Mouse (Mus musculus) lung, embryonic 14.5 days (tissue): ENCODE results near the gene Slf2. TPM values are rescaled to one million over a fixed set of nuclear protein-coding genes. Genes with fewer than 3 reads are reported as not detected.
A peak's percentile ranks its signal among the peaks of the same experiment; 100 is the strongest.

Source experiments
- ATAC-seq: fragments of 200-750 bp; cut with Nextera tagmentation; 2 replicates; pipeline ENCODE4 v1.8.0; 2017; ENCODE audit warnings: mild to moderate bottlenecking, moderate TSS enrichment, moderate library complexity; ENCODE audit not compliant: insufficient read depth
- DNase-seq: peaks from one replicate; pipeline ENCODE4 v3.0.0-alpha.2; 2015
- H3K27ac ChIP-seq: fragments of 300-500 bp; sonication (generic); 2 replicates; pipeline ENCODE4 v1.5.1; 2014; ENCODE audit warnings: low read depth, mild to moderate bottlenecking, moderate library complexity
- H3K27me3 ChIP-seq: fragments of 300-500 bp; sonication (generic); 2 replicates; pipeline ENCODE4 v1.6.1; 2014; ENCODE audit warnings: low read length, control low read depth; ENCODE audit not compliant: insufficient read depth
- H3K36me3 ChIP-seq: fragments of 300-500 bp; sonication (generic); 2 replicates; pipeline ENCODE4 v1.6.1; 2014; ENCODE audit warnings: control low read depth; ENCODE audit not compliant: insufficient read depth
- H3K4me1 ChIP-seq: fragments of 300-500 bp; sonication (generic); 2 replicates; pipeline ENCODE4 v1.6.1; 2014; ENCODE audit warnings: antibody characterized with exemption, control low read depth; ENCODE audit not compliant: insufficient read depth
- H3K4me2 ChIP-seq: fragments of 300-500 bp; sonication (generic); 2 replicates; pipeline ENCODE4 v1.6.1; 2014; ENCODE audit warnings: mild to moderate bottlenecking
- H3K4me3 ChIP-seq: fragments of 300-500 bp; sonication (generic); 2 replicates; pipeline ENCODE4 v1.5.1; 2014; ENCODE audit warnings: low read depth, low read length
- H3K9ac ChIP-seq: fragments of 300-500 bp; sonication (generic); 2 replicates; pipeline ENCODE4 v1.6.1; 2014
- H3K9me3 ChIP-seq: fragments of 300-500 bp; sonication (generic); 2 replicates; pipeline ENCODE4 v1.6.1; 2016; ENCODE audit warnings: low read depth, low read length, control low read depth
- CTCF ChIP-seq: IDR thresholded peaks from 2 replicates; pipeline ENCODE4 v1.5.1; 2016; ENCODE audit warnings: antibody characterized with exemption, low read depth
- WGBS: fragments of 180-500 bp; shearing (Covaris S2); extraction: QIAGEN DNeasy Blood & Tissue Kit; methylation state at CpG from one replicate; pipeline ENCODE4 v1.1.7; 2014; 5-methylcytosine and 5-hydroxymethylcytosine counted together
- polyA plus RNA-seq: library from polyadenylated mRNA; unstranded; fragments of >200 nt; fragmentation: Nextera tagmentation; extraction: Ambion mirVana; gene quantifications from 2 replicates; pipeline ENCODE4 v1.2.1, GENCODE M21; 2014

Gene Slf2
- polyA plus RNA-seq, 1 experiment from 2014 or later: 43.9 TPM

DNA sequence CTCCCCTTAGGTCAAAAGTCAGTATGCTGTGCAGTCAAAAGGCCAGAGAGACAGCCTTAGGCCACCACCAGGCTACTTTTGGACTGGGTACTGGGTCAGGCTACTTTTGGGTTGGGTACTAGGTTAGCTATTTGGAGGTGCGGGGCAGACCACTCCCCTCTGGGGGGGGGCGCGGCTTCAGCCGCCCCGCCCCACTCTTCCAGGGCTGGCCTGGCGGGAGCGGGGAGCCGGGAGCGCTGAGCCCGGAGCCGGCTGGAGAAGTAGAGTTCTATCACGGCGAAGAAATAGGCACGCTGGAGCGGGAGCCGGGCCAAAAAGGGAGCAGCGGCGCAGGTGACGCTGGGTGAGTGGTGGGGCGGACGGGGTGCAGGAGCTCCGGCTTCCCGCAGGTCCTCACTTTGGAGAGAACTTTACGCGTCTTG is 84.0 kb downstream of the Slf2 start:
- no peak for TF ChIP-seq CTCF
- H3K27me3 ChIP-seq: no peaks in the 10 kb centered on the region
- H3K36me3 ChIP-seq: peaks cover 28% of the 10 kb centered on the region
- H3K9me3 ChIP-seq: no peaks in the 10 kb centered on the region
- peaks cover 22% of the 10 kb centered on the region for H3K4me1 ChIP-seq
- peak overlapping the region; percentile 64 for H3K4me3 ChIP-seq
- WGBS: 0% methylated on average over 25 of the region's 25 CpGs
- ATAC-seq (peak; percentile 3; the same call in 1 of the 2 replicates), DNase-seq (peak; percentile 71)
- peak overlapping the region; percentile 91 for H3K9ac ChIP-seq
- H3K4me2 ChIP-seq: peak overlapping the region; percentile 97
- peak overlapping the region; percentile 99 for H3K27ac ChIP-seq

DNA sequence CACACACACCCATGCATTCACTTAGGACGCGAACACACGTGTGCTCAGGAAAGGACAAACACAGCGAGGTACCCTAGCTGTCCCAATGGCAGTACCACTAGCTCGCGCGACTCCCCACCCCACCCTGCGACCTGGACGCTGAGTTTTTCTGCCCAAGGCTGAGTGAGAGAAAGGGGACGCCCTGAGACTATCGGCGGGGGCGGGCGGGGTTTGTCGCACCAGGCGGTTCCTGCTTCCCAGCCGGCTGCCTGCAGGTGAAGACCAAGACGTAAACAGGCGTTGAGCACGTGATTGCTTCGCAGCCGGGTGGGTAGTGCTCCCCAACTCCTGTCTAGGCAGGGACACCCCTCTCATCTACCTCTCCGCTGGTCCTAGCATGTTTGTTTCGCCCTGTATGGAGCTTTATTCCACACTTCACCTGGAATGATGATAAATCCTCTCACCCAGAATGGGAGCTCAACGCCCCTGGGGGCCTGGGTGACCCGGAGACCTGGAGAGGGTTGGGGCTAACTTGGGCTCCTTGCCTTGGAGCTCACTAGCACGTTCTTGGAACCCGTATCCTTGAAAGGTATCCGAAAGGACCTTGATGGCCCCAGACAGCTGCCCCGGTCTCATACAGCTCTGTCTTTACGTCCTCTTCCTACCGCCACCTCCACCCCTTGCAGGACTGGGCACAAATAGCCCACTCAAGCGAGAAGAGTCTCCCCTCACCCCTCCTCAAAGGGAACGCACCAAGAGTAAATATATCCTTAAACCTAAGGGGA is 84.7 kb downstream of the Slf2 start:
- WGBS: 0% methylated on average over 34 of the region's 34 CpGs
- peak overlapping the region; percentile 64 for H3K4me3 ChIP-seq
- H3K4me2 ChIP-seq: peak overlapping the region; percentile 97
- no peaks in the 10 kb centered on the region for H3K27me3 ChIP-seq
- peak overlapping the region; percentile 91 for H3K9ac ChIP-seq
- DNase-seq: peak; percentile 43
- no peaks in the 10 kb centered on the region for H3K9me3 ChIP-seq
- H3K4me1 ChIP-seq: peaks cover 29% of the 10 kb centered on the region
- no peak for TF ChIP-seq CTCF
- peaks cover 21% of the 10 kb centered on the region for H3K36me3 ChIP-seq
- ATAC-seq: peak; percentile 1; the same call in 1 of the 2 replicates
- peak overlapping the region; percentile 99 for H3K27ac ChIP-seq

DNA sequence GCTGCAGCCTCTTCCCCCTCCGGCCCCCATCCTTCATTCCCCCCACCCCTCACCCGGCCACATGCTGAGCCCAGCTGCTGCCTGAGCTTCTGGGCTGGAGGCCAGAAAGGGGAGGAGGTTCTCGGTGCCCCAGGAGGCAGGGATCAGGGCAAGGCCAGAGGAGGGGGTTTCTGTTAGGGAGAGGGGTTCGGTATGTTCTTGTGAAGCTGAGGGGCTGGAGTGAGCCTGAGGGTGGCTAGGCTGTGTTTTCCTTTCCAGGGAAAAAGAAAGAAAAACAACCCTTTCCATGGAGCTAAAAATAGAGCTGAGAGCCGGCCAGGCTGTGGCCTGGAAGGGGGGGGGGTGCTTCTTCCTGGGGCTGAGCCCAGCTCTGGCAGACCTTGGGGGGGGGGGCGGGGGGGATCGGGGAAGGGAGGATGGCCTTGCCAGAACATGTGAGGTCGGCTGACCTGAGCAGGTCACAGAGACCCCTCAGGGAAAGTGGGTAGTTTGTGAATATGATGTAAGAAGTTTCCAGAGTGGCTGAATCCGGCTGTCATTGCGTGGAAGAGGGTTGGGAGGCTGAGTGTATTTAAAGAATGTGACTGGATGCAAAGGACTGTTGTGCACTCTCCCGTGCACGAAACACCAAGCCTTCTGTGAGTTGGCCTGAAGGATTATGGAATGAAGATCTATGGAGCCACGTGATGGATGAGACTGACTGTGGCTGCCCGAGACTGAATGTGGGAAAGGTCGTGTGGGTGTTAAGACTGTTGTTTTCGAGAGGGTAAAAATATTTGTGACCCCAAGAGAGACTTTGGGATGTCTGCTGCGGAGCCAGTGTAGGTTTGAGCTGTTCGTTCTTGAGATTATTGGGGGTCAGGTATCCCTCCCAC is 85.6 kb downstream of the Slf2 start:
- Histone ChIP-seq H3K9ac (peak overlapping the region; percentile 91), H3K4me2 (peak overlapping the region; percentile 97), H3K9me3 (no peaks in the 10 kb centered on the region), H3K4me1 (peaks cover 36% of the 10 kb centered on the region), H3K27me3 (no peaks in the 10 kb centered on the region), H3K4me3 (peak overlapping the region; percentile 64), H3K27ac (peak overlapping the region; percentile 99), H3K36me3 (peaks cover 18% of the 10 kb centered on the region)
- peak; percentile 42 for ATAC-seq
- no peak for TF ChIP-seq CTCF
- WGBS: under 1% methylated on average over 17 of the region's 18 CpGs
- peak; percentile 93 for DNase-seq

GRCm38 (mm10) chr19:45017216-45017771 is 86.3 kb downstream of the Slf2 start:
- Histone ChIP-seq H3K36me3 (peaks cover 18% of the 10 kb centered on the region), H3K4me3 (peak overlapping the region; percentile 64), H3K27ac (peak overlapping the region; percentile 99), H3K4me1 (peaks cover 36% of the 10 kb centered on the region), H3K9me3 (no peaks in the 10 kb centered on the region), H3K27me3 (no peaks in the 10 kb centered on the region), H3K4me2 (peak overlapping the region; percentile 97), H3K9ac (peak overlapping the region; percentile 91)
- peak; percentile 63 for TF ChIP-seq CTCF
- under 1% methylated on average over 24 of the region's 27 CpGs for WGBS
- peak; percentile 90 for DNase-seq
- peak; percentile 47 for ATAC-seq

GRCm38 (mm10) chr19:45017909-45018308 is 87.0 kb downstream of the Slf2 start:
- Histone ChIP-seq H3K9me3 (no peaks in the 10 kb centered on the region), H3K4me2 (peak overlapping the region; percentile 97), H3K9ac (peak overlapping the region; percentile 91), H3K27ac (peak overlapping the region; percentile 99), H3K36me3 (peaks cover 22% of the 10 kb centered on the region), H3K27me3 (no peaks in the 10 kb centered on the region), H3K4me3 (peak overlapping the region; percentile 64), H3K4me1 (peaks cover 36% of the 10 kb centered on the region)
- under 1% methylated on average over 48 of the region's 48 CpGs for WGBS
- ATAC-seq (peak; percentile 61), DNase-seq (peak; percentile 92)
- TF ChIP-seq CTCF: no peak

DNA sequence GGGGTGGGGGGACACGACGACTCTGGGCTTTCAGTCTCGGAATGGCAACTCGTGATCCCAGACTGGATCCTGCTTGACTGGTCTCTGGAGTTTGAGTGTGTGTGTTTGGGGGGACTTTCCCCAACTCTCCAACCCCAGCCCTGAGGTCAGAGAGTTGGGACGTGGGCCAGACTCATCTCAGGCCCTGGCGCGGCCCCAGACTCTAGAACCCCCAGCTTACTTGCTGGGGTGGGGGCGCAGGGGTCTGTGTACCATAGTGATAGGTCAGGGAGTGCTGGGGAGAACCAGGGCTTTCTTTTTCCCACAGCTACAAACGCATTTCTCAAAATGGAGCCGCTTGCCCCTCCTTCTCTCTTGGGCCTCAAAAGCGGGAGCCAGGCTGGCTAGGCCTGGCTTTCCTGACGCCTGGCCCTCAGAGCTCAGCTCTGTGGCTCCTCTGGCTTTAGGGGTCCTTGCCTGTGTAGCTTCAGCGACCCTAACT is 87.4 kb downstream of the Slf2 start:
- Histone ChIP-seq H3K4me2 (peak overlapping the region; percentile 97), H3K4me1 (peaks cover 36% of the 10 kb centered on the region), H3K4me3 (peak overlapping the region; percentile 64), H3K27me3 (no peaks in the 10 kb centered on the region), H3K9me3 (no peaks in the 10 kb centered on the region), H3K9ac (peak overlapping the region; percentile 91), H3K36me3 (peaks cover 26% of the 10 kb centered on the region), H3K27ac (peak overlapping the region; percentile 99)
- TF ChIP-seq CTCF: no peak
- 0% methylated on average over 13 of the region's 13 CpGs for WGBS
- peak; percentile 3; the same call in 1 of the 2 replicates for ATAC-seq
- DNase-seq: peak; percentile 63
